Mouse (Mus musculus): ENCODE data around the gene Nol10.

Nol10 gene

DNA sequence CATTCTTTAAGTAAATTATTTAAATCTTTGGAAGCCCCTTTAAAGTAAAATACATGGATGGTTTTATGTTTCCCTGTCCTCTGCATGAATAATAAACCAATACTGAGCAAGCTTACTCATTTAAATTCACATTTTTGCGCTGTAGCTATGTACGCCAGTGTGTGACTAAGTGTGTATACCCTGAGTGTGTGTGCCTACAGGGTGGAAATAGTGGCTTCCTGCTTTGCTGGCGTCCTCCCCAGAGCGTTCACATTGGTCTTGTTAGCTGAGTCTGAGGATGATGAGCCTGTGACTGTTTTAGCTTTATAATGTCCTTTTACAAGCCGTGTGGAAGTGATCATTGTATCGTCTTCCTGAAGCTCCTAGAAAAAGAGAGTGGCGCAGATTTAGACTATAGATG, 60.1 kb downstream of the Nol10 start:
- in situ Hi-C loops (cut with MboI, MseI) = no loop called here

DNA sequence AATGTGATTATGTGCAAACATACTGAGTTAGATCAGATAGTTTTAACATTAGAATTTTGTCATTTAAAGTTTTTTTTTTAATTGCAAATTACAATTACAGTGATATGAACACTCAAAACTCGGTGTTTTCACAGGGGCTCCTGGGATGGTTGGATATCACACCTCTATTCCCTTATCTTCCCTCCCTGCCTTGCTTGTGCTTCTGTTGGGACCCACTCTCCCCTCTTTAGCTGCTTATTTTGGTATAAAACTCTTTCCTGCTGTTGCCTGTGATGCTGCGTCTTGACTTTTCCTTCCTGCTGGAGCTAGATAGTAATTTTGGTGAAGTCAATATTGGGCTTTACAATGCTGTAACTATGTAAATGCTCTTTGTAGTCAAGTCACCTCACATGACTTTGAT, 63.0 kb downstream of the Nol10 start:
- in situ Hi-C loops (cut with MboI, MseI) = no loop called here

DNA sequence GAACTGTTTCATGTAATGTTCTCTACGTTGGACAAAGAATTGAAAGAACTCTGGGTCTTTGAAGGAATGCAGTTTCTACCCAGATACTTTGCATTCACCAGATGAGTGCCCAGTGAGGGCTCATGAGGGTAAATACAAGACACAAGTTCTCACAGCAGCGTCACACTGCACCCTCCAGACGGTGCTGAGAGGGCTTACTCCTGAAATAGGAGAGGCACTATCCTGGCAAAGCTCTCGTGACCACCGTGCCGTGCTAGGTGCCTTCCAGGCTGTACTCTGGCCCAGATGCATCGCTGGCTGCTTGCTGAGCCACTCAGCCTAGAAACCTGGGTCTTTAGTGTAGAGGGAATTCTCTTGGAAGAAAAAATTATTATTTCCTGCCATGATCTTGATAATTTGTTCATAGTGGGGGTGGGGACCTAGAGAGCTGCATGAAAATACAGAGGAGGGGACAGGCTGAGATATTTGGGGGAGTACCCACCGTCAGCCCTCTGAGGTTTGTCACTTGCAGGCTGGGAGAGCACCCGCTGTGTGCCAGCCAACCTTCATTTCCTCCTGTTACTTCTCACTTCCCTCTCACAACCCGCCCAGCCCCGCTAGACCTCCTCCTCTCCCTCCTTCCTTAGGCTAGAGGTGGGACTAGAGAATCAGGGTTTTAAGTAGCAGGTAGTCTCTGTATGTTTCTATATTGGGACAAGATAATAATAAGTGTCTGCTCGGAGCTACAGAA, 63.7 kb downstream of the Nol10 start:
- in situ Hi-C loops (cut with MboI, MseI) = no loop called here

DNA sequence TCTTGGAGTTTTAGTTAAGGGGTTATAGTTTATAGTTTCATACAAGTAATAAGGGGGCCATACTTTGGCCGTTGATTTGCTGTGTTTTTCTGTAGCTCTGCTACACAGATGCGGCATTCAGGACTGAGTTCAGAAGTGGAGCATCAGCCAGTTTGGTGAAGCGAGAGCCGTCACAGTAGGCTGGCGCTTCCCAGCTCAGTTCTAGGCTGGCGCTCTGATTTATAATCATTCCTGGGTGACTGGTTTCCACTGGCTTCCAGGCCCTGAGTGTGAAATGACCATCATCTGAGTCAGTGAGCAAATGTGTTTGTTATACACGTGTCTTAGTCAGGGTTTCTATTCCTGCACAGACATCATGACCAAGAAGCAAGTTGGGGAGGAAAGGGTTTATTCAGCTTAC, 66.5 kb downstream of the Nol10 start:
- in situ Hi-C loops (cut with MboI, MseI) = no loop called here

DNA sequence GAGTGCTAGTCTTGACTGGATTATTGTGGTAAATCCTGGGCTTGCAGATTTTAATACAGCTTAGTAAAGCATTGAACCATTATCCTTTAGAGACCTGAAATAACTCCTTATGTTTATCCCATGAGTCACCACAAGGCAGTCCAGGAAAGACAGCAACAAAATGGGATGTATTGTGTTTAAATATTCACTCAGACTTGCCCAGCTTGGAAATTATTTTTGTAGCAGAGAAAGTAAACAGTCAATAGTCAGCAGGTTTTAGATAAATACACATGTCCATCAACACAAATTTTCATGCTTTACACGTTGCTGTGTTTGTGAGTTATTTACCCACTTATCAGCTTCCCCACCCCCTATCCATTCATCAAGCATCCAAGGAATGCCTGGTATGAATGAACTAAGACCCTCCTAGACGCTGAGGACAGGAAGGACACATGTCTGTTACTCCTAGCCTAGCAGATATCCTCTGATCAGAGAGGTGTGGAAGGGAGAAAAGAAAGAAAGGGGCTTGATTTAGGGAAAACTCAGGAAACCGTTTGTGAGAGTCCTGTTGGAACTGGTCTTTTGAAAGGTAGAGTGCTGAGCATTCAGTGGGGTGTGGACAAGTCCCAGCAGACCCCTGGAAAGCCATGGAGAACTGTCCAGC, 72.0 kb downstream of the Nol10 start:
- in situ Hi-C loops (cut with MboI, MseI) = no loop called here

DNA sequence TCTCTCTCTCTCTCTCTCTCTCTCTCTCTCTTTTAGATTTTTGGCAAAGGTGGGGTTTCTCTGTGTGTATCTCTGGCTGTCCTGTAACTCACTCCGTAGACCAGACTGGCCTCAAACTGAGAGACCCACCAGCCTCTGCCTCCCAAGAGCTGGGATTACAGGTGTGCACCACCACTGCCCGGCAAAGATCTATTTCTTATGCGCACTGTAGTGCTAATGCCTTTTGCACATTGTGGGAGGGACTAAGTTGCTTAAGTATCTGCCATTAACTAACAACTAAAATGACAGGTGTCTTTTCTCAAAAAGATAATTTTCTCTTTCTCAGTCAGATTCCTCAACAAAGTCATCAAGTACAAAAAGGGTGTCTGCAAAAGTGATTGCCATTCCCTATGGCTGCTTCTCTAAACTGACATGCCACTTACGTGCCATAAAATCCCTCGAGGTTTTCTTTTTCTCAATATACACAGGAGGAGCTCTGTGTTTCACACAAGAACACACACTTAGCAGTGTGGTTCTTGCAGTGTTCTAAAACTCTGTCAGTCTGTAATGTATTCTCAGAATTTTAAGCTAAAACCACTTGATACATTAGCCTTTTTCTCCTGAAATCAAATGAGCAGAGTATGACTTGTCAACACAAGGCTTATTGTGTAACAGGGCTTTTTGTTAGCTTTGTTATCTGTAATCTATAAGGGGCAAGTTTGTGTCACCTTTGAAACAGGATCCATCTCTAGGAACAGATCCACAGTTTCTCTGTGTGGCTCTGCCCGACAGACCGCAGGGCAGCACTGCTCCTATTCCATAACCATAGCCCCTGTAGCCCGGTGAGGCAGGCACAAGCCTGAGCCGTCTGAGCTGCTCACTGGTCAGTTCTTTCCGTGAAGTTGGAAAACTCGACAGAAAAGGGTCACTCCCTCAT, 77.3 kb downstream of the Nol10 start:
- in situ Hi-C loops (cut with MboI, MseI) = no loop called here

DNA sequence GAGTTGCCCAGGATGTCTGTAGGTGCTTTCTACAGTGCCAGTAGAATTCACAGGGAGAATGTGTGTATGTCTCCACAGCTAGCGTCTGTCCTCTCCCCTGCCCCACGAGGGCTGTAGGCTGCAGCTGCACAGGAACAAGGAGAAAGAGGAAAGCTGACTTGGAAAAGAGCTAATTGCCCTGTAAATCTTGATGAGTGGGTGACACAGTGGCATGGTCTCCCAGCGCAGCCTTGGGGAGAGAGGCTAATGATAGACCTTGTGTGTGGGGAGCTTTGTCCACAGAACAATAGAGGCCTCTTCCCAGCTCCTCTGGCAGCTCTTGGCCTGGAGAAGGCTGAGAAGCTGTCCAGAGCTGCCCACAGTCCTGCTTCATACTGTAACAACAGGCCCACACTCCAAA, 78.5 kb downstream of the Nol10 start:
- in situ Hi-C loops (cut with MboI, MseI) = no loop called here

DNA sequence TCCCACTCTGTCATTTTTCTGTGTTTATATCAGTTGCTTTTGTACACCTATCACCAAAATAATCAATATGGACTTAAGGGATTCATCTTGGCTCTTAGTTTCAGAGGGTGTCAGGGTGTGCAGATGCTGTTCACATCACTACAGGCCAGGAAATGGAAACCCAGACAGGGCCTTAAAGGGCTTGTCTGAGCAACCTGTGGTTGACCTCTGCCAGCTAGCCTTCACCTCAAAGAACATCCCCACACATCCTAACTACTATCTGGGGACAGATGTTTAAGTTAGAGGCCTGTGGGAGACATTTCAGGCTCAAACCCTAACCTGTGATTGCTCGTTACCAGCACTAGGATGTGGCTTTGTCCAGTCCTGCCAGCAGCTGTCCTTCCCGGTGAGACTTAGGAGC, 82.3 kb downstream of the Nol10 start:
- in situ Hi-C loops (cut with MboI, MseI) = no loop called here

DNA sequence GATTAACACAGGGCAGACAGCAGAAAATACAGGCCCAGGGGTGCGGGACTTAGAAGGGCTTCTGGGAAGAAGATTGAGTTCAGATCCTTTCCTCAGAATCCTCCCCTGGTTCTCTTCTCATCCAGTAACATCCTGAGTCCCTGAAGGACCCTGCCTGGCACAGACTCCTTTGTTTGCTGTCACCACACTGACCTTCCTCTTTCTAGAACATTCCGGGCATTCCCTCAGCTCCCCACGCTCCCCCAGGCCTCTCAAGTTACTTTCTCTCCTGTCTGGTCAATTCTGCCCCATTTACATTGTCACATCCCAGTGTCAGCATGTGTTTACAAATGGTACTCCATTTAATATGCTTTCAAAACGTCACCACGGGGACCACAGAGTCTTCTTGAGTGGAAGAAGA, 82.9 kb downstream of the Nol10 start:
- in situ Hi-C loops (cut with MboI, MseI) = no loop called here

DNA sequence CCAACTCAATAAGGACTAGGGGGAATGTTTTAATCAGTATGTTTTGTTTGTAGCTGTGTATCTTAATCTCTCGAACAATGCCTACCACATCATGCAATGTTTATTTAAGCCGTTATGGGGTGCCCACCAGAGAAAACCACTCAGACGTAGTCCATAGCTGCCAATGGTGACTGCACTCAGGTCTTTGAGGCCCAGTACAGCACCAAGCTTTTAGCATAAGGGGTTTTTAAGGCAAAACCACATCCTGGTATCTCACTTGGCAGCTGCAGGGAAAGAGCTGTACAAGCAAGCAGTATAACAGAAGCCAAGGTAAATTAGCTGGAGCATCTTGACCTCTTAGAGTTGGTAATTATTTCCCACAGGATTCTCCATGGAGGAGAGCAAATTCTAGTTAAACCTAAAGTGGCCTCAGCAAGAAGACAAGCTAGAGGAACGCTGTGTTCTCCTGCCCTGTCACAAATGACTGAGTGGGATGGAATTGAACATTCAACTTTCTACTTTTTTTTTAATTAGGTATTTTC, 83.6 kb downstream of the Nol10 start:
- in situ Hi-C loops (cut with MboI, MseI) = no loop called here

DNA sequence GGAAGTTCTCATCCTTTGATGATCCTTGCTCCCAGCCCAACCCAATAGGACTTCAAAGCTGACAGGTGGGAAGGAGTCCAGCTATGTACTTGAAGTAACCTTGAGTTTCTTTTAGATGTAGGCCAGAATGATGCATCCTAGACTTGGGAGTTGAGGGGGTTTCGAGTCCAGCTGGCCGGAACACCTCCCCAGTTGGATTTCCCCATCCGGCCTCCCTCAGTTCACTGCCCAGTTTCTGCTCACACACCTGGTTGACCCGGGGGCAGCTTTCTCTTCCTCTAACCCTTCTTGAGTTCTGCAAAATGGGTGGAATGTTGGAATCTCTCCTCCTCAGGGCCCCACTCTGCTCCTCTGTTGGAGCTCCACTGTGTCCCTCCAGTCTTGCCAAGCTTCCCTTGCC, 85.5 kb downstream of the Nol10 start:
- in situ Hi-C loops (cut with MboI, MseI) = no loop called here

DNA sequence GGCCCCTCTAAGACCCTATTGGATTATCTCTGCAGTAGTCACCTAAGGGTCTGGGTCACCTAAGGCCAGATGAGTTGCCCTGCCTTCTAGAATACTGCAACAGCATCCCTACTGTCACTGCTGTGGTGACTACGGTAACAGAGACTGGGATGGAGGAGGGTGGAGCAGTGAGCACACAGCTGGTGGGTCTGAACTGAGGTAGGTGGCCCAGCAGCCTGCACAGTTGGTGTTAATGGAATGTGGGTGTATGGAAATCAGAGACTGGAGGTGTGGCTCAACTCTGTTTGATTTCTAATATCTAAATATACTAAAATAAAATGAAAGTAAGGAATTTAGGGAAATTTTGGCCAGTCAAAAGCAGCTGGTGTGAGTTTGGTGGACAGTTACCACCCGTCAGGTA, 88.2 kb downstream of the Nol10 start:
- in situ Hi-C loops (cut with MboI, MseI) = no loop called here

DNA sequence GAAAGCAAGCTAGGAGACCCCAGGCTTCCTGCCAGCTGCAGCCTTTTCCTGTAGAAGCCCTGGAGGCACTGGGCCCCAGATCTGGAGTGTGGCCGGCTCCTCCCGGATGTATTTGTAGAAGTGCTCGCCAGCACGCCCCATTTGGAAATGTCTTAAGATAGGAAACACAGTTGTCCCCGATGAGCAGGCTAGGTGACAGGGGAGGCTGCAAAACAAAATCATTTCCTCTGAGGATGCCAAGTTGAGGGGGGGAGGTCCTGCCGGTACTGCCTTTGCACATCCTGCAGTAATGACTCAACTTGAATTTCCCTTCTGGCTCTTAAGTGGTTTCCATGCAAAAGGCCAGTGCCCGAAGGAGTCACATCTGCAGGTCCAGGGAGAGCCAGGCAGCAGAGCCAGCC, 92.0 kb downstream of the Nol10 start:
- in situ Hi-C loops (cut with MboI, MseI) = no loop called here

DNA sequence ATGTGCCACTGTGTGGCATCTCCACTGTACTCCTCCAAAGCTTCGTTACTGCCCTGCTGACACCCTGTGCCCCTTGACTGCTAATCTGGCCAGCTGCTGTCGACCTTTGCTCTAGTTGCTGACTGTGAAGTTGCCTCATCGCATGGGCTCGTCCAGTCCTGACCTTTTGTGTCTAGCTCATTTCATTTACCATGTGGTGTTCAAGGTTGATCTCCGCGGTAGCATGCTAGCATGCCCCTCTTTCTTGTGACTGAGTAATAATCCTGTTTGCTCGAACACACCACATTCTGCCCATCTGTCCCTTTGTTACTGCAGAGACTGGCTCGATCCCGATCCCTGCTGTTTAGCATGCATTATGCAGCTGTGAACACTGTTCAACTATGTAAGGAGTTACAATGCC, 93.2 kb downstream of the Nol10 start:
- in situ Hi-C loops (cut with MboI, MseI) = no loop called here

DNA sequence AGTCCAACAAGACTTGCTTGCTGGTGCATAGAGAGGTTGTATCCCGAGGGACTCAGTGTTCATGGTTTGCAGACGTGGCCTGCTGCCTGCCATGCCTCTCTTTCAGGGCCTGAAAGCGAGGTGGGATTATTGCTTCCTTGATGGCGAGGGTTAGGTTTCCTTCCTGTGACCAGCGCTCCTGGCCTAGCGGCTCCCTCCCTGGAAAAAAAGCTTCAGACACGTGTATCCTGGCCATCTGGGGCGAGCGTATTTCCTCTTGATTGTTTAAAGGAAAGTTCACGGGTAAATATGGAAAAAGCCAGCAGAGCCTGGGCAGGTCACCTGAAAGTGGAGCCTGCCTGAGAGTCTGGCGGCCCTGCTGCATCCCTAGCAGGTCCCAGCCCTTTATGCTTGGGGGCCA, 96.1 kb downstream of the Nol10 start:
- in situ Hi-C loops (cut with MboI, MseI) = no loop called here

DNA sequence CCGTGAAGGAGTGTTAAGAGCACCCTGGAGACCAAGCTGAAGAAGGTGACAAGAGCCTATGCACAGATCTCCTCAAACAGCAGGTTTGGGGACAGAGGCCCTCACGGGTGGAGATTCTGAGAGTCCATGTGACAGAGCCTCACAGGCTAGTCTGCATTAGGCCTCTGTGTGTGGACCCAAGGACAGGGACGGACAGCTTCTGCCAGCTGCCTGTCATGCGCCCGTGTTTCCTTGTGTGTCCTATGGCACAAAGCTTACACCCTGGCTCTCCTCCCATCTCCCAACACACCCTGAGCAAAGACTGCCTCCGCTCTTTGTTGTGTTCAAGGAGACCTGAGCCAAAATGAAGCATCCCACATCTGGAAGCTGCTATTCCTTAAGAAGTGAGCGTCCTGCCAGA, 97.0 kb downstream of the Nol10 start:
- in situ Hi-C loops (cut with MboI, MseI) = no loop called here

DNA sequence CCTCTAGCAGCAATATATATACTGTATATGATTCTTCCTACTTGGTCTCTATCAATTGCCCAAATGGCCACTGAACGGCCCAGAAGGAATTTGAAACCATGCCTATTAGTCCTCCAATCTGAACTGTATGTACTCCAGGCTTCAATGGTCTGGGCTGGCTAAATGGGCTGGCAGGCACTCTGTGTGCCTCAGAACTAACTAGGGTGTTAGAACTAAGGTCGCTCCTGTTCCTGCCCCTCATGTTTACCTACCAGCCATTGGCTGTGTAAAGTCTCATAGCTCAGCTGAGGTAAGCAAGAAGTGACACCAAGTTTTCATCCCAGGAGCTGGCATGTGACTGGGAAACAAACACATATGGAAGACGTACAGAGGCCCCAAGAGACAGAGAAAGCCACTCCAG, 100.5 kb downstream of the Nol10 start:
- in situ Hi-C loops (cut with MboI, MseI) = no loop called here

DNA sequence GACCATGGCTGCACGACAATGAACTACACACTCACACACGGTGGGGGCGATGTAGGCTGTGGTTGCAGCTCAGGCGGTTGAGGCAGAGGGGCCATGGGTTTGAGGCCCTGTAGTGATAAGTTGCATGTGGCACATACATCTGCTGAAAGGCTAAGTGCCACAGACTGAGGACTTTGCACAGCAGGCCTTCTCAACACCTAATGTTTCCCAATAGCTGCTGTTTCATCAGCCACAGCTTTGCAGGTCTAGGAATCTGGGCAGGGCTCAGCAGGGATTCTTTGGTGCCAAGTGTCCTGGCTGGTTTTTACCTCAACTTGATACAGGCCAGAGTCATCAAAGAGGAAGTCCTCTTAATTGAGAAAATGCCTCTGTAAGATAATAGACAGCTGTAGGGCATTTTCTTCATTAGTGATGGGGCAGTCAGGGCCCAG, 101.4 kb downstream of the Nol10 start:
- in situ Hi-C loops (cut with MboI, MseI) = no loop called here

DNA sequence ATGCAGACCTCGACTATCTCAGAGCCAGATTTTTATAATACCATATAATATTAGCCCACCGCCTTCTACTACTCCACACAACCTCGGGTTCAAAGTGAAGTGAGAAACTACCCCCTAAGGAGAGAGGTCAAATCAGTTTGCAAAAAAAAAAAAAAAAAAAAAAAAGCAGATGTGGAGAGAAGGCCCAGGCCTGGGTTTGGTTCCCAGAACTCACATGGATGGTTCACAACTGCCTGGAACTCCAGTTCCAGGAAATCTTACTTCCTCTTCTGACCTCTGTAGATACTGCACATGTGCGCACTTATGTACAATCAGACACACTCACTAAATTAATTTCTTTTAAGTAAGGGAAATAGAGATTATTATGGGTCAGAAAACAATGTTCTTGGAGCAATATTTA, 102.2 kb downstream of the Nol10 start:
- in situ Hi-C loops (cut with MboI, MseI) = no loop called here

DNA sequence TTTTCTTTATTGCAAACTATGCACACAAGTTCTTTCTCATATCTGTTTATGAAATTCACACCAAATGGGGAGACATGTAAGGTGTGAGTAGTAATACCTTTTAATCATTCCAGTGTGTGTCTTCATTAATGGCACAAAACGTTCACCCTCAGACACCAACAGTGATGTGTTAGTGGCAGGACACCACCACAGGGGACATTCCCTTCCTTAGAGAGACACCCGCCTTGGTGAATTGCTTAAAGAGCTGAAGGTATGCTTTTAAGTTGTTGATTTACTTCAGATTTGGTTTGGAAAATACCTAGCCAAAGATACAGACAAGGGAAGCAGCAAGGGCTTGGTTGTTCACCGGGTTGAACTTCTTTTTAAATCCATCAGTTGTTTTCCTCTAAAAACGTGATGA, 102.7 kb downstream of the Nol10 start:
- in situ Hi-C loops (cut with MboI, MseI) = no loop called here

DNA sequence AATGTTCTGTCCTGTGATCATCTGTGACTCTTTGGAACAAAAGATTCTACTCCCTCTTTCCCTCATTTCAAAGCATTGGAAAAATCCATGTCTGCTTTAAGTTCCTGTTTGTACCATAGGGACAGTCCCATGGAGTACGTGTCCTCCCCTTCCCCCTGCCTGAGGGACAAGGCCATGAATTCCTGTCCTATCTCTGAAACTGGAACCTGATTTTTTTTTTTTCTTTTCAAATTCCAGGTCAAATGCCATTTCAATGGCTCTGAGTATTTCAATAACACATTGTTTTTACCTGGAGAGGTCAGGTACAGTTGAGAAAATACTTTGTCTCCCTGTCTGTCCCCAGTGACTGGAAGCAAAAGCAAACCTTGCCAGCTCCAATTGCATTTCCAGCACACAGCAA, 104.0 kb downstream of the Nol10 start:
- in situ Hi-C loops (cut with MboI, MseI) = no loop called here

DNA sequence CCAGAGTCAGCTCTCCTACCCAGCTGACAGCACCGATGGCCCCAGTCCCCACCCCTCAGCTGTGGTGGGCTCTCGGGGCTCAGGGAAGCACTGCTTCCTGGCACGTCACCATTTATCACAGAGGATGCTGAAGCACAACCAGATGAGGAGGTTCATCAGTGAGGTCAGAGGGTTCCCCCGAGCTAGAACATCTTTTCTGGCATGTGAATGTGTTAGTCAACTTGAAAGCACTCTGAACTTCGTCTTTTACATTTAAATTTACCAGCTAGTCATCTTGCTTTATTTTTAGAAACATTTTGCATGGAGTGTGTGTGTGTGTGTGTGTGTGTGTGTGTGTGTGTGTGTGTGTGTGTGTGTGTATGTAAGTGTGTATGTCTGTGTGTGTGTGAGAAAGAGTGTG, 105.7 kb downstream of the Nol10 start:
- in situ Hi-C loops (cut with MboI, MseI) = no loop called here
